Comparison of ENCODE assay signal across 8 mouse cellular contexts in the genomic region with DNA sequence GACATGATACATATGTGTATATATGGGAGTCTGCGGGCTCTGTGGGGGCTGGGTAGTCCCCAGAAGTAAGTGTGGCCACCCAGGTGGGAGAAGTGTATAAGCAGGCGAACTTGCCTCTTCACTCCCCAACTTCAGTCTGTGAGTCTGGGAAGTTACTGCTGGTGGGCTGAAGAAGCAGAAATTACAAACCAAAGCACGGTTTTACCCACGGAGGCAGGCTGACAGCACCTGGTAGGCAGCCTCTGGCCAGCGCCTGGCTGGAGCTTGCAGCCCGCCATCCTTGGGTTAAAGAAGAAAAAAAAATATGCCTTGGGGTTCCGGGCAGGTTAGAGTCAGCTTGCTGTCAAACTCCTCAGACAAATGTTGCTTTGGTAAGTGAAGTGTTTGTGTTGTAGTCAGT.
DNase-seq lines count a peak whose midpoint lies in the region; TF ChIP-seq lines count a peak whose summit lies in the region.

No protein-coding gene starts in this region.

- peaks cover 3% of the 10 kb centered on the region; the same call in 1 of the 2 replicates for H3K36me3 ChIP-seq in heart, embryonic 10.5 days
- H3K36me3 ChIP-seq in CH12.LX (replicated peaks in 1 of 2; ENCODE audit: control insufficient read depth in 1 of 2, insufficient read depth in 1 of 2, low read length in 1 of 2): peaks cover 0 to 1% of the 10 kb centered on the region in 2 experiments
- H3K36me3 ChIP-seq in midbrain, embryonic 10.5 days: peaks cover 12% of the 10 kb centered on the region; the same call in 1 of the 2 replicates

- peaks cover 37% of the 10 kb centered on the region for H3K4me1 ChIP-seq in heart, embryonic 10.5 days
- H3K4me1 ChIP-seq in CH12.LX (ENCODE audit: control insufficient read depth in 1 of 2, insufficient read depth in 2 of 2): peaks cover 0 to 55% of the 10 kb centered on the region in 2 experiments; a peak in 2 of 4 replicates
- peaks cover 49% of the 10 kb centered on the region for H3K4me1 ChIP-seq in midbrain, embryonic 10.5 days

- no peak for TF ChIP-seq POLR2A in CH12.LX (IDR thresholded peaks at IDR 0.05; ENCODE audit: low read depth, low read length)

- H3K27me3 ChIP-seq in heart, embryonic 10.5 days (ENCODE audit: insufficient read depth, poor library complexity, severe bottlenecking): no peaks in the 10 kb centered on the region
- no peaks in the 10 kb centered on the region for H3K27me3 ChIP-seq in CH12.LX (replicated peaks)
- peaks cover 12% of the 10 kb centered on the region; the same call in 1 of the 2 replicates for H3K27me3 ChIP-seq in midbrain, embryonic 10.5 days (ENCODE audit: low read depth, poor library complexity, severe bottlenecking)

- peak overlapping the region; percentile 79 for H3K4me3 ChIP-seq in heart, embryonic 10.5 days
- H3K4me3 ChIP-seq in CH12.LX (replicated peaks in 1 of 3; ENCODE audit: low read depth in 2 of 3, low read length in 2 of 3, poor library complexity in 1 of 3): peak overlapping the region in 2 of 3 experiments; percentile 51 to 62
- H3K4me3 ChIP-seq in midbrain, embryonic 10.5 days: peak overlapping the region; percentile 83

- no peaks in the 10 kb centered on the region for H3K79me2 ChIP-seq in CH12.LX (replicated peaks; ENCODE audit: control insufficient read depth, extremely low read depth, insufficient read depth, poor library complexity, severe bottlenecking)

- no peak overlapping the region for H3K9ac ChIP-seq in CH12.LX (ENCODE audit: insufficient read depth, low read depth)

- no peaks in the 10 kb centered on the region for H3K9me3 ChIP-seq in heart, embryonic 10.5 days
- peaks cover 2% of the 10 kb centered on the region for H3K9me3 ChIP-seq in CH12.LX (replicated peaks; ENCODE audit: low read length)
- H3K9me3 ChIP-seq in midbrain, embryonic 10.5 days (replicated peaks): no peaks in the 10 kb centered on the region

- no peak for TF ChIP-seq CTCF in CH12.LX (conservative IDR thresholded peaks at IDR 0.05 in 1 of 2, IDR thresholded peaks at IDR 0.05 in 1 of 2; ENCODE audit: low read depth in 2 of 2, low read length in 2 of 2)

- dilution Hi-C loops in CH12.LX (cut with MboI; ENCODE audit: extremely low pct_ligation_motif_present, extremely low pct_unique_long_range_greater_than_20kb, low sequenced_read_pairs): no loop called here

- DNase-seq in heart, embryonic 10.5 days (ENCODE audit: low spot score): no peak
- DNase-seq in heart, adult 11 months: no peak
- DNase-seq in CH12.LX (ENCODE audit: extremely low read depth): no peak
- DNase-seq in forelimb bud, embryonic 11.5 days (ENCODE audit: low read depth, low spot score): peak; percentile 14
- no peak for DNase-seq in midbrain, embryonic 10.5 days (ENCODE audit: low spot score)
- no peak for DNase-seq in layer of hippocampus, adult 9-11 months
- DNase-seq in embryo, embryonic 9.5 days (ENCODE audit: extremely low spot score): no peak
- DNase-seq in layer of hippocampus, postnatal 10 days (ENCODE audit: low spot score in 2 of 2): no peak

- peak overlapping the region; percentile 100; the same call in 1 of the 2 replicates for H3K4me2 ChIP-seq in CH12.LX (ENCODE audit: insufficient read depth, low read depth, poor library complexity, severe bottlenecking)

- in situ Hi-C loops in CH12.LX (cut with MboI; ENCODE audit: low pct_ligation_motif_present, low pct_unique_long_range_greater_than_20kb, low sequenced_read_pairs): no loop called here

- TF ChIP-seq RAD21 in CH12.LX (IDR thresholded peaks at IDR 0.05; ENCODE audit: low read depth, low read length): no peak

- WGBS in heart, embryonic 10.5 days: 2% methylated on average over 7 of the region's 7 CpGs
- 7% methylated on average over 7 of the region's 7 CpGs for WGBS in midbrain, embryonic 10.5 days

- H3K27ac ChIP-seq in heart, embryonic 10.5 days: peak overlapping the region; percentile 92
- H3K27ac ChIP-seq in CH12.LX (ENCODE audit: insufficient read depth, low read depth): no peak overlapping the region
- H3K27ac ChIP-seq in midbrain, embryonic 10.5 days (replicated peaks): peak overlapping the region; percentile 98

- TF ChIP-seq EP300 in CH12.LX (IDR thresholded peaks at IDR 0.05; ENCODE audit: low read length): peak; percentile 44; the same call in 1 of the 2 replicates

TF ChIP-seq in CH12.LX, 34 proteins besides CTCF, POLR2A, EP300 and RAD21:
- TF ChIP-seq MAFK (IDR thresholded peaks at IDR 0.05; ENCODE audit: insufficient replicate concordance, low read length) (no peak), SIN3A (IDR thresholded peaks at IDR 0.05; ENCODE audit: low read length) (0 out of 2 replicates have a peak, but pooled peaks have one; percentile 40), BHLHE40 (IDR thresholded peaks at IDR 0.05; ENCODE audit: low read depth, low read length) (no peak), ZMIZ1 (IDR thresholded peaks at IDR 0.05; ENCODE audit: low read depth, low read length) (no peak), TBP (conservative IDR thresholded peaks at IDR 0.05; ENCODE audit: low read depth, low read length) (no peak), ELF1 (IDR thresholded peaks at IDR 0.05; ENCODE audit: low read depth, low read length) (no peak), SMC3 (IDR thresholded peaks at IDR 0.05; ENCODE audit: low read depth, low read length) (no peak), MYC (IDR thresholded peaks at IDR 0.05; ENCODE audit: low read depth, low read length) (no peak), USF1 (IDR thresholded peaks at IDR 0.05; ENCODE audit: low read depth, low read length) (no peak), CHD2 (IDR thresholded peaks at IDR 0.05; ENCODE audit: low read length) (peak; percentile 9; the same call in 1 of the 2 replicates), JUND (conservative IDR thresholded peaks at IDR 0.05; ENCODE audit: low read depth, low read length) (no peak), CHD1 (IDR thresholded peaks at IDR 0.05; ENCODE audit: low read depth, low read length) (no peak), UBTF (IDR thresholded peaks at IDR 0.05; ENCODE audit: low read depth, low read length) (no peak), ZKSCAN1 (IDR thresholded peaks at IDR 0.05; ENCODE audit: borderline replicate concordance, low read depth, low read length) (no peak)
TF ChIP-seq in CH12.LX: peak in this region for 2.
